Mouse (Mus musculus): ENCODE measurements around the gene Msi1. TPM values are rescaled to one million over a fixed set of nuclear protein-coding genes. Genes with fewer than 3 reads are reported as not detected.

Gene Msi1
- polyA plus RNA-seq, 1 experiment from 2014 or later: 222 TPM

Other genes with a start within 250 kb of the Msi1 start
- 2.3 and 6.1 TPM in 2 replicates for gene Cabp1, start 235.2 kb upstream of the Msi1 start, polyA plus RNA-seq (2016; fragmentation: Nextera tagmentation; extraction: Ambion mirVana)
- 104 and 114 TPM in 2 replicates for gene Pop5, start 193.8 kb upstream of the Msi1 start, polyA plus RNA-seq (2016; fragmentation: Nextera tagmentation; extraction: Ambion mirVana)
- gene Rnf10, start 156.7 kb upstream of the Msi1 start, polyA plus RNA-seq (2016; fragmentation: Nextera tagmentation; extraction: Ambion mirVana): 132 and 172 TPM in 2 replicates
- 49.6 and 55.1 TPM in 2 replicates for gene Coq5, start 149.9 kb upstream of the Msi1 start, polyA plus RNA-seq (2016; fragmentation: Nextera tagmentation; extraction: Ambion mirVana)
- 1,684 and 1,740 TPM in 2 replicates for gene Dynll1, start 128.6 kb upstream of the Msi1 start, polyA plus RNA-seq (2016; fragmentation: Nextera tagmentation; extraction: Ambion mirVana)
- gene Srsf9, start 102.4 kb upstream of the Msi1 start, polyA plus RNA-seq (2016; fragmentation: Nextera tagmentation; extraction: Ambion mirVana): 383 and 387 TPM in 2 replicates
- gene Gatc, start 88.4 kb upstream of the Msi1 start, polyA plus RNA-seq (2016; fragmentation: Nextera tagmentation; extraction: Ambion mirVana): 35.6 and 41.2 TPM in 2 replicates
- 56.3 and 57.2 TPM in 2 replicates for gene Triap1, start 88.4 kb upstream of the Msi1 start, polyA plus RNA-seq (2016; fragmentation: Nextera tagmentation; extraction: Ambion mirVana)
- 875 and 1,016 TPM in 2 replicates for gene Cox6a1, start 80.6 kb upstream of the Msi1 start, polyA plus RNA-seq (2016; fragmentation: Nextera tagmentation; extraction: Ambion mirVana)
- gene Pla2g1b, start 36.7 kb downstream of the Msi1 start, polyA plus RNA-seq (2016; fragmentation: Nextera tagmentation; extraction: Ambion mirVana): 0.51 TPM in 1 of 2 replicates, not detected in the other
- gene Sirt4, start 55.1 kb downstream of the Msi1 start, polyA plus RNA-seq (2016; fragmentation: Nextera tagmentation; extraction: Ambion mirVana): 17.2 and 17.3 TPM in 2 replicates
- gene Pxn, start 77.1 kb downstream of the Msi1 start, polyA plus RNA-seq (2016; fragmentation: Nextera tagmentation; extraction: Ambion mirVana): 32.6 and 42.6 TPM in 2 replicates
- gene Rplp0, start 129.9 kb downstream of the Msi1 start, polyA plus RNA-seq (2016; fragmentation: Nextera tagmentation; extraction: Ambion mirVana): 1,124 and 1,374 TPM in 2 replicates
- 56.9 and 57.5 TPM in 2 replicates for gene Gcn1l1, start 135.7 kb downstream of the Msi1 start, polyA plus RNA-seq (2016; fragmentation: Nextera tagmentation; extraction: Ambion mirVana)
- gene Rab35, start 202.3 kb downstream of the Msi1 start, polyA plus RNA-seq (2016; fragmentation: Nextera tagmentation; extraction: Ambion mirVana): 13.3 and 15.7 TPM in 2 replicates